Mouse (Mus musculus): ENCODE measurements at regions not wholly inside any gene's neighbourhood (a gene's known extent, or its start where the extent isn't known, plus 50 kb on each side); places are given as distances from the start of the nearest gene placed in this dataset.

DNA sequence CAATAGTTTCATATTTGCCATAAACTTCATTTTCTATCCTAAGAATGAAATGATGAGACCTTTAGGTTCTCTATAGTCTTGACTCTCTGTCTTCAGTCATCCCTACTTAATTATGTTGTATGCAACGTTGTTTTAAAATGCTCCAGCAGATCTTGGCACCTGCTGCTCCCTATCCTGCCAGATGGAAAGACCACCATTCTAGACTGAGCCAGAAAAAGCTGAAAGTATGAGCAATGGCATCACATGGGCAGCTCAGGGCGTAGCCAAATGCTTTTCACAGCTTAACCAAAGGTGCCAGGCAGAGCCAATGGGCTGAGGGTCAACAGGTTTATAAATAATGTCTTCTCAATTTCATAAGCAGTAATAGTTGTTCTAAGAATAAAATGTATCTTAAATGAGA, 190.2 kb upstream of the Cdh20 start:
- TF ChIP-seq CTCF (IDR thresholded peaks at IDR 0.05; ENCODE audit: low read depth): no peak
- no peak overlapping the region for H3K27ac ChIP-seq
- no peak for ATAC-seq (replicated peaks; ENCODE audit: low FRiP score, low read depth)
- H3K4me2 ChIP-seq (ENCODE audit: low read length): no peak overlapping the region
- H3K9ac ChIP-seq (ENCODE audit: low read depth, low read length): no peak overlapping the region
- H3K4me3 ChIP-seq (replicated peaks; ENCODE audit: low read depth, low read length): no peak overlapping the region
- no peak for DNase-seq (ENCODE audit: low spot score)
- H3K36me3 ChIP-seq (ENCODE audit: insufficient read depth, low read length): no peaks in the 10 kb centered on the region
- 60% methylated on average over 2 of the region's 2 CpGs for WGBS
- no peaks in the 10 kb centered on the region for H3K27me3 ChIP-seq (ENCODE audit: insufficient read depth, low read length)
- no peaks in the 10 kb centered on the region for H3K9me3 ChIP-seq (replicated peaks; ENCODE audit: low read length)
- H3K4me1 ChIP-seq (replicated peaks; ENCODE audit: insufficient read depth, low read length): no peaks in the 10 kb centered on the region

DNA sequence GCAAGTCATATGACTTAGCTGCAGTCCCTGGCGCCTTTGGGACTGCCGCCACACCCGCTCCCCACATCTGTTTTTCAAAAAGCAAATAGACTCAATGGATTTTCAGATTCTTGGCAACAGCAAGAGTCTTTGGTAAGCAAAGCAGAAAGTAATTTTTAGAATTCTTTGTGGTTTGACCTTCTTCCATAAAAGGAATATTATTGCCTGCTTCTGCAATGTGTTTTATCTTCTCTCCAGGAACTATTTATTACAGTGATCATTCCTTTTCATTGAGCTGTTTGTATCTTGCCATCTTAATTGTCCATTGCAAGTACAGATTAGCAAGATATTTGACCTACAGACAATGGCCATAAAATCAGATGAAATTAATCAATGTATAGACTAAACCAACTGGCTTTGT, 184.2 kb upstream of the Cdh20 start:
- H3K4me3 ChIP-seq (replicated peaks; ENCODE audit: low read depth, low read length): no peak overlapping the region
- TF ChIP-seq CTCF (IDR thresholded peaks at IDR 0.05; ENCODE audit: low read depth): no peak
- H3K9me3 ChIP-seq (replicated peaks; ENCODE audit: low read length): no peaks in the 10 kb centered on the region
- DNase-seq (ENCODE audit: low spot score) (peak; percentile 4), ATAC-seq (replicated peaks; ENCODE audit: low FRiP score, low read depth) (no peak)
- WGBS: 84% methylated on average over 3 of the region's 3 CpGs
- H3K27me3 ChIP-seq (ENCODE audit: insufficient read depth, low read length): no peaks in the 10 kb centered on the region
- H3K4me1 ChIP-seq (replicated peaks; ENCODE audit: insufficient read depth, low read length): no peaks in the 10 kb centered on the region
- no peak overlapping the region for H3K4me2 ChIP-seq (ENCODE audit: low read length)
- H3K27ac ChIP-seq: no peak overlapping the region
- H3K36me3 ChIP-seq (ENCODE audit: insufficient read depth, low read length): no peaks in the 10 kb centered on the region
- H3K9ac ChIP-seq (ENCODE audit: low read depth, low read length): no peak overlapping the region

DNA sequence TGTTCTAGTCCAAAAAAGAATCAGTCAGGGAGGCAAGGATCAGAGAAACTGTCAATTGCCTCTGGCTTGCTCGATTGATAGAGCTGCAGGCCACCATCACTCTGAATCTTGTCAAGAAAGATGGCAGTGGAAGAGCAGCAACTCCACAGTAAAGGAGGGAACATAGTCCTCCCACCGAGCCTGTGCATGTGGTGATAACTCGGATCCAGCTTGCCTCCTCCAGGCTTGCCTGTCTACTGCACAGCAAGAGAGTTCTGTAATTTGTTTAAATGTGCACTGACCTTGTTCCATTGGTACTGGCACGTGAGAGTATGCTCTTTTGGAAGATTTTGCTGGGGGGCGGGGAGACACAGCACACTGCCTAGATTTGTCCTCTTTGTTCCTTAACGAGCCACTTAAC, 181.3 kb upstream of the Cdh20 start:
- ATAC-seq (replicated peaks; ENCODE audit: low FRiP score, low read depth) (no peak), DNase-seq (ENCODE audit: low spot score) (no peak)
- Histone ChIP-seq H3K4me2 (ENCODE audit: low read length) (no peak overlapping the region), H3K4me3 (replicated peaks; ENCODE audit: low read depth, low read length) (no peak overlapping the region), H3K9me3 (replicated peaks; ENCODE audit: low read length) (no peaks in the 10 kb centered on the region), H3K27me3 (ENCODE audit: insufficient read depth, low read length) (no peaks in the 10 kb centered on the region), H3K9ac (ENCODE audit: low read depth, low read length) (no peak overlapping the region), H3K36me3 (ENCODE audit: insufficient read depth, low read length) (no peaks in the 10 kb centered on the region), H3K4me1 (replicated peaks; ENCODE audit: insufficient read depth, low read length) (no peaks in the 10 kb centered on the region), H3K27ac (no peak overlapping the region)
- 65% methylated on average over 6 of the region's 6 CpGs for WGBS
- no peak for TF ChIP-seq CTCF (IDR thresholded peaks at IDR 0.05; ENCODE audit: low read depth)

DNA sequence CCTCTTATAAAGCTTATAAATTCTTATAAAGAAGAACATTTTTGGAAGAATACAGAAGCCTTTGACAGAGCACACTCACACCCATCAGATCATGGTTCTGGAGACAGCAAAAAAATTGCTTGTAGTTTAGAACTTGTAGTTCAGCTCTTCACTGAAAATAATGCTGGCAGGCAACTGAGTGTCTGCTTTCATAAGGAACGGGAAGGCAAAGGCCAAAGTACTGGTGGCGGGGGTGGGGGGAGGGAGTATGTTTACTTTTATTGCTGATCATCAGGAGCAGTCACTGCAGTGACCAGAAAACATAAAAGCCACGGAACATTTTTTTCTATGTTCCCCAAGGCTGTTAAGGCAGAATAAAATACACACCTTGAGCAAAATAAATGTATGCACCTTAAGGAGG, 163.0 kb upstream of the Cdh20 start:
- no peak for TF ChIP-seq CTCF (IDR thresholded peaks at IDR 0.05; ENCODE audit: low read depth)

DNA sequence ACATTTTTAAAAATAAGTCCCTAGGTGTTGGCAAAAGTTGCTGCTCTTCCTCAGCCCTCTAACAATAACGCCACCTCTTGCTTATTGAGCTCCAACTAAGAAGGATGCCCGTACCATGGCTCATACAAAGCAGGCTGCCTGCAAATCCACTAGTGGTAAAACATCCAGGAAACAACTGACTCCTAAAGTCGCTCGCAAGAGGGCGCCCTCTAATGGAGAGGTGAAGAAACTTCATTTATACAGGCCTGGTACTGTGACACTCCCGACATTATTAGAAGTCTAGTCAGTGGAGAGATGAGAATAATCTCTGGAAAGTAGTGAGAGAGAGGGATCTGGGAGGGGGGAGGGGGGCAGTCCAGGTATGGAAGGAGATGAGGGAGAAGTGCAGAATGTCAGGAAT, 158.9 kb upstream of the Cdh20 start:
- Histone ChIP-seq H3K9me3 (replicated peaks; ENCODE audit: low read length) (no peaks in the 10 kb centered on the region), H3K9ac (ENCODE audit: low read depth, low read length) (no peak overlapping the region), H3K4me1 (replicated peaks; ENCODE audit: insufficient read depth, low read length) (no peaks in the 10 kb centered on the region), H3K36me3 (ENCODE audit: insufficient read depth, low read length) (no peaks in the 10 kb centered on the region), H3K27ac (no peak overlapping the region), H3K4me2 (ENCODE audit: low read length) (no peak overlapping the region), H3K4me3 (replicated peaks; ENCODE audit: low read depth, low read length) (no peak overlapping the region), H3K27me3 (ENCODE audit: insufficient read depth, low read length) (no peaks in the 10 kb centered on the region)
- peak; percentile 39; the same call in 1 of the 2 replicates for TF ChIP-seq CTCF (IDR thresholded peaks at IDR 0.05; ENCODE audit: low read depth)
- no peak for DNase-seq (ENCODE audit: low spot score)
- no peak for ATAC-seq (replicated peaks; ENCODE audit: low FRiP score, low read depth)
- 36% methylated on average over 6 of the region's 6 CpGs for WGBS

More for the DNA sequence above, 163.0 kb upstream of the Cdh20 start:
- Histone ChIP-seq H3K9ac (ENCODE audit: low read depth, low read length) (no peak overlapping the region), H3K27me3 (ENCODE audit: insufficient read depth, low read length) (no peaks in the 10 kb centered on the region), H3K9me3 (replicated peaks; ENCODE audit: low read length) (no peaks in the 10 kb centered on the region), H3K36me3 (ENCODE audit: insufficient read depth, low read length) (no peaks in the 10 kb centered on the region), H3K4me2 (ENCODE audit: low read length) (no peak overlapping the region), H3K27ac (no peak overlapping the region), H3K4me3 (replicated peaks; ENCODE audit: low read depth, low read length) (no peak overlapping the region), H3K4me1 (replicated peaks; ENCODE audit: insufficient read depth, low read length) (no peaks in the 10 kb centered on the region)
- 28% methylated on average over 3 of the region's 3 CpGs for whole genome bisulfite sequencing
- ATAC-seq (replicated peaks; ENCODE audit: low FRiP score, low read depth) (no peak), DNase-seq (ENCODE audit: low spot score) (no peak)

DNA sequence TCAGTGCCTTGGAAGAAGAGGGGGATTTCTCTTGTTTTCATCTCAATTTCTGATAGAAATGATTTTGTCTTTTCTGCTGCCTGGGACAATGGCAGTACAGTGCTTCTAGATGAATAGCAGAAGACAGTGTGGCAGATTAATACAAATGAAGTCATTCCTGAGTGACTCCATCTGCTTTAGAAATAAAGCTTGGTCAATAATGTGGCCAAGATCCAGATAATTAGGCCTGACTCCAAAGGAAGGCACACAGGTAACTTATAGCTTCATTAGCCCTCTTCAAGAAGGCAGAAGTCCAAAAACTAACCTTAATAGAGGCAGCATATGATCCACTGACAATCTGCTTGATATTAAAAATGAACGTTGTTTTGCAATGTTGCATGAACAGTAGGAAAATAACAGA, 151.0 kb upstream of the Cdh20 start:
- DNase-seq (ENCODE audit: low spot score) (no peak), ATAC-seq (replicated peaks; ENCODE audit: low FRiP score, low read depth) (no peak)
- H3K36me3 ChIP-seq (ENCODE audit: insufficient read depth, low read length): no peaks in the 10 kb centered on the region
- no peak overlapping the region for H3K4me3 ChIP-seq (replicated peaks; ENCODE audit: low read depth, low read length)
- no peaks in the 10 kb centered on the region for H3K4me1 ChIP-seq (replicated peaks; ENCODE audit: insufficient read depth, low read length)
- TF ChIP-seq CTCF (IDR thresholded peaks at IDR 0.05; ENCODE audit: low read depth): no peak
- H3K4me2 ChIP-seq (ENCODE audit: low read length): no peak overlapping the region
- H3K9me3 ChIP-seq (replicated peaks; ENCODE audit: low read length): no peaks in the 10 kb centered on the region
- 93% methylated on average over 1 of the region's 1 CpGs for WGBS
- no peak overlapping the region for H3K9ac ChIP-seq (ENCODE audit: low read depth, low read length)
- no peaks in the 10 kb centered on the region for H3K27me3 ChIP-seq (ENCODE audit: insufficient read depth, low read length)
- H3K27ac ChIP-seq: no peak overlapping the region

DNA sequence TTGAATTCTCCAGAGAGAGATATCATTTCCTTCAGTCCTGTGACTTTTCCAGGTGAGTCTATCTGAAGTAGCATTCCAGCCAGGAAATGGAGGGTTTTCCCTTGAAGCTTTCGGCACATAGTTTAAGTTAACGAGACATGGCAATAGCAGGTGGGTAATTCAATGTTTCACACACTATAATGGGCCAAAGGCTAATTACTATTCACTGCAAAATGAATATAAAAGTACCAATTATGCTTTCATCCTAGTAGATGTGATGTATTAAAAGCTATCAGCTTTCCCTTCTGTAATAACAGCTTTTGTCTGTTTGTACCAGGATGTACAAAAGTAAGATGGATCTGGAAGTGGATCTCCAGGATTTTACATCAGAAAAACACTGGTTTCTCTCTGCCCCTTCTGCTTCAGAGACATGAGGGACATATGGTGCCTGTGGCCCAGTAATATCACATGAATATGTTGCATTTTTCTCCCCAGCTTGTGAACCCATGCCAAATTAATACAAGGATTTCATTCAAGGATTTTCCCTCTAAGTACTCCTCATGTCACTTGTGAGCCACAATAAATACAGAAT, 148.4 kb upstream of the Cdh20 start:
- Histone ChIP-seq H3K27ac (no peak overlapping the region), H3K9ac (ENCODE audit: low read depth, low read length) (no peak overlapping the region), H3K36me3 (ENCODE audit: insufficient read depth, low read length) (no peaks in the 10 kb centered on the region), H3K4me2 (ENCODE audit: low read length) (no peak overlapping the region), H3K4me3 (replicated peaks; ENCODE audit: low read depth, low read length) (no peak overlapping the region), H3K9me3 (replicated peaks; ENCODE audit: low read length) (no peaks in the 10 kb centered on the region), H3K27me3 (ENCODE audit: insufficient read depth, low read length) (no peaks in the 10 kb centered on the region), H3K4me1 (replicated peaks; ENCODE audit: insufficient read depth, low read length) (no peaks in the 10 kb centered on the region)
- WGBS: 77% methylated on average over 2 of the region's 2 CpGs
- TF ChIP-seq CTCF (IDR thresholded peaks at IDR 0.05; ENCODE audit: low read depth): no peak
- DNase-seq (ENCODE audit: low spot score) (no peak), ATAC-seq (replicated peaks; ENCODE audit: low FRiP score, low read depth) (no peak)

All from kidney, postnatal 0 days (tissue).